Mouse (Mus musculus) lung, adult 2 months (tissue): Measurements from ENCODE around the gene Slc43a2.

Source experiments
- CTCF ChIP-seq: fragments of 200-500 bp; IDR thresholded peaks from 2 replicates; pipeline ENCODE4 v1.5.1; 2011; ENCODE audit warnings: mild to moderate bottlenecking, low read length, control low read depth; ENCODE audit not compliant: insufficient read depth
- POLR2A ChIP-seq: fragments of 200-500 bp; IDR thresholded peaks from 2 replicates; pipeline ENCODE4 v1.6.1; 2011; ENCODE audit warnings: low read depth, mild to moderate bottlenecking, control low read depth, low read length, borderline replicate concordance; ENCODE audit errors: extremely low read depth

- TF ChIP-seq CTCF (no peak), POLR2A (no peak)
These were observed 92.6 kb downstream of the Slc43a2 start for GRCm38 (mm10) chr11:75624102-75624554.
